Mouse (Mus musculus): ENCODE data around the gene Zfp169. TPM values are rescaled to one million over a fixed set of nuclear protein-coding genes. Genes with fewer than 3 reads are reported as not detected.

The Zfp169 gene
- polyA plus RNA-seq, 2 experiments: 0.86 to 2.1 TPM

DNA sequence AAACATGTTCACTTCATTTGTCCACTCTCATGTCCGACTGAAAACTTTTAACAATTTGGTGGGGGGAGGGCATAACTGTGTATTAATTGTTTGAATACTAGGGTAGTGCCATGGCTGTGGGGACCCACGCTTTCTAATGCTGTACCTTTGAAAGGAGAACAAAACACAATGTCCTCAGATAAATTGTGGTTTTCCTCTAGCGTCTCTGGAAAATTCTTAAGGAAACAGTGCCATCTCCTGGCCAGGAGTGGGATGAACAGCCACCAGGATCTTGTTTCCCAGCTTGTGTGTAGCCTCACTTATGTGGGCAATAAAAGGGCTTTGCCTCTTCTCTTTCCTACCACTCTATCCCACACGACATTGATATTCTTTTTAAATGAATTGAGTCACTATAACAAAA is 49.1 kb downstream of the Zfp169 start:
- Histone ChIP-seq H3K9ac (replicated peaks) (no peak overlapping the region), H3K36me3 (replicated peaks; ENCODE audit: control insufficient read depth, insufficient read depth, low read depth) (no peaks in the 10 kb centered on the region), H3K27ac (no peak overlapping the region), H3K9me3 (ENCODE audit: control insufficient read depth, low read length) (no peaks in the 10 kb centered on the region), H3K4me3 (ENCODE audit: insufficient read depth in 1 of 2, low read depth in 2 of 2, low read length in 2 of 2) (no peak overlapping the region), H3K4me1 (replicated peaks; ENCODE audit: control insufficient read depth in 2 of 2, insufficient read depth in 2 of 2, low read length in 1 of 2) (no peaks in the 10 kb centered on the region), H3K4me2 (ENCODE audit: low read depth) (no peak overlapping the region), H3K27me3 (ENCODE audit: control insufficient read depth, insufficient read depth, low read length) (no peaks in the 10 kb centered on the region)
- DNase-seq (ENCODE audit: low read depth in 3 of 3, low spot score in 3 of 3) (peak; percentile 9 to 17 (median 16)), ATAC-seq (ENCODE audit: insufficient read depth) (no peak)
- 13% methylated on average over 4 of the region's 4 CpGs for WGBS (ENCODE audit: insufficient replicate concordance)
- TF ChIP-seq CTCF (IDR thresholded peaks at IDR 0.05; ENCODE audit: low read depth): peak; percentile 69
- TF ChIP-seq EP300 (IDR thresholded peaks at IDR 0.05; ENCODE audit: low read depth): no peak

DNA sequence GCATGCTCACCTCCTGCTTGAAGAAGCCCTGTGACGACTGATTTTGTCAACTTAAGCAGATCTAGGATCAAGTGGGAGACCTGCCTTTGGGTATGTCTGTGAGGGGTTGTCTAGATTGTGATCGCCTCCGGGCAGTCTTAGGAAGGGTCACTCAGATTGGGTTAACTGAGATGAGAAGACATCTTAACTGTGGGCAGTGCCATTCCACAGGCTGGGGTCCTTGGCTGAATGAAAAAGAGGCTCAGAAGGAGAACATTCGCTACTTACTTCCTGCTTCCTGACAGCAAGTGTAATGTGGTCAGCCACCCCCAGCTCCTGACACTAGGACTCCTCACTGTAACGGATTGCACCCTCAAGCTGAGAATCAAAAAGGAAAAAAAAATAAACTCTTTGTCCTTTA is 54.0 kb downstream of the Zfp169 start:
- Histone ChIP-seq H3K27me3 (ENCODE audit: control insufficient read depth, insufficient read depth, low read length) (no peaks in the 10 kb centered on the region), H3K9me3 (ENCODE audit: control insufficient read depth, low read length) (no peaks in the 10 kb centered on the region), H3K27ac (no peak overlapping the region), H3K9ac (replicated peaks) (no peak overlapping the region), H3K4me1 (replicated peaks; ENCODE audit: control insufficient read depth in 2 of 2, insufficient read depth in 2 of 2, low read length in 1 of 2) (no peaks in the 10 kb centered on the region), H3K36me3 (replicated peaks; ENCODE audit: control insufficient read depth, insufficient read depth, low read depth) (no peaks in the 10 kb centered on the region), H3K4me2 (ENCODE audit: low read depth) (no peak overlapping the region), H3K4me3 (ENCODE audit: insufficient read depth in 1 of 2, low read depth in 2 of 2, low read length in 2 of 2) (no peak overlapping the region)
- TF ChIP-seq CTCF (IDR thresholded peaks at IDR 0.05; ENCODE audit: low read depth): no peak
- TF ChIP-seq EP300 (IDR thresholded peaks at IDR 0.05; ENCODE audit: low read depth): no peak
- DNase-seq (ENCODE audit: low read depth in 3 of 3, low spot score in 3 of 3): no peak
- no peak for ATAC-seq (ENCODE audit: insufficient read depth)
- WGBS (ENCODE audit: insufficient replicate concordance): 42% methylated on average over 5 of the region's 5 CpGs

DNA sequence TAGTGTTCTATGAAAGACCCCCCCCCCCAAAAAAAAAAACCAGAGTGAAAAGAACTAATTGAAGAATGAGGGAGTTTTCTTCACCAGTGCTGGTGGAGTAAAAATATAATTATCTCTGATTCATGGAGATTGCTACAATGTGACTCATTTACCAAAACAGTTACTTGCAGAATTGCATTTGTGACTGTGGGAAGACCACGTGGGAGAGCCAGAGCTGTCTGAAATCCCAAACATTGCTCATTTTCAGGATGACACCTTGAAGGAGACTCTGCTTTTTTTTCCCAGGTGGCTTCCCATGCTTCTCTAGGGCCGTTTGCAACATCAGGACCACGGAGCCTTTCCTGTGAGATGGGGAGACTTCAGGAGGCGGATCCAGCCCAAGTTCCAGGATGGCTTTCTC is 65.1 kb downstream of the Zfp169 start:
- ATAC-seq (ENCODE audit: insufficient read depth) (no peak), DNase-seq (ENCODE audit: low read depth in 3 of 3, low spot score in 3 of 3) (no peak)
- no peak overlapping the region for H3K27ac ChIP-seq
- no peaks in the 10 kb centered on the region for H3K27me3 ChIP-seq (ENCODE audit: control insufficient read depth, insufficient read depth, low read length)
- no peak overlapping the region for H3K4me2 ChIP-seq (ENCODE audit: low read depth)
- H3K4me1 ChIP-seq (replicated peaks; ENCODE audit: control insufficient read depth in 2 of 2, insufficient read depth in 2 of 2, low read length in 1 of 2): 0 out of 4 replicates have a peak, but pooled peaks cover 0 to 2% of the 10 kb centered on the region in 2 experiments
- no peaks in the 10 kb centered on the region for H3K9me3 ChIP-seq (ENCODE audit: control insufficient read depth, low read length)
- 31% methylated on average over 4 of the region's 4 CpGs for WGBS (ENCODE audit: insufficient replicate concordance)
- no peak for TF ChIP-seq CTCF (IDR thresholded peaks at IDR 0.05; ENCODE audit: low read depth)
- no peak for TF ChIP-seq EP300 (IDR thresholded peaks at IDR 0.05; ENCODE audit: low read depth)
- no peak overlapping the region for H3K9ac ChIP-seq (replicated peaks)
- H3K36me3 ChIP-seq (replicated peaks; ENCODE audit: control insufficient read depth, insufficient read depth, low read depth): no peaks in the 10 kb centered on the region
- no peak overlapping the region for H3K4me3 ChIP-seq (ENCODE audit: insufficient read depth in 1 of 2, low read depth in 2 of 2, low read length in 2 of 2)

DNA sequence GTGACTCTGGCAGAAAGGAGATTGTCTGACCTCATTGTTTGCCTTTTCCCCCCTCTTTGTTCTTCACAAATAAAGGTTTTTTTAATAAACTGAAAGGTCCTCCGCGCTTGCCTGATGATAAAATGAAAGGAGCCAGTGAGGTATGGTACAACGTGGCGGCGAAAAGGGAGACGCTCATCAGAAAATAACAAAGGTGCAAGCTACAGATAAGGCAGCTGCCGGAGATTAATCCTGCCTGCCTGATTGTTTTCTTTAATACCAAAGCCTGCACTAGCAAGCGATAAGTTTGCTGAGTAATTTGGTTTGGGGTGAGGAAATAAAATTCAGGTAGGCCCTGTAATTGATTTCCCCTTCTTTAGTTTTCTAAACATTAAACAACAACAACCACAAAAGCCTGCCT is 69.3 kb downstream of the Zfp169 start:
- Histone ChIP-seq H3K4me2 (ENCODE audit: low read depth) (no peak overlapping the region), H3K4me3 (ENCODE audit: insufficient read depth in 1 of 2, low read depth in 2 of 2, low read length in 2 of 2) (no peak overlapping the region), H3K27me3 (ENCODE audit: control insufficient read depth, insufficient read depth, low read length) (no peaks in the 10 kb centered on the region), H3K36me3 (replicated peaks; ENCODE audit: control insufficient read depth, insufficient read depth, low read depth) (no peaks in the 10 kb centered on the region), H3K4me1 (replicated peaks; ENCODE audit: control insufficient read depth in 2 of 2, insufficient read depth in 2 of 2, low read length in 1 of 2) (0 out of 4 replicates have a peak, but pooled peaks cover 0 to 2% of the 10 kb centered on the region in 2 experiments), H3K9ac (replicated peaks) (no peak overlapping the region), H3K9me3 (ENCODE audit: control insufficient read depth, low read length) (no peaks in the 10 kb centered on the region), H3K27ac (no peak overlapping the region)
- 21% methylated on average over 8 of the region's 8 CpGs for WGBS (ENCODE audit: insufficient replicate concordance)
- DNase-seq (ENCODE audit: low read depth in 3 of 3, low spot score in 3 of 3): peak in 1 of 3 experiments; percentile 4
- TF ChIP-seq CTCF (IDR thresholded peaks at IDR 0.05; ENCODE audit: low read depth): no peak
- peak; percentile 49 for TF ChIP-seq EP300 (IDR thresholded peaks at IDR 0.05; ENCODE audit: low read depth)
- ATAC-seq (ENCODE audit: insufficient read depth): no peak

DNA sequence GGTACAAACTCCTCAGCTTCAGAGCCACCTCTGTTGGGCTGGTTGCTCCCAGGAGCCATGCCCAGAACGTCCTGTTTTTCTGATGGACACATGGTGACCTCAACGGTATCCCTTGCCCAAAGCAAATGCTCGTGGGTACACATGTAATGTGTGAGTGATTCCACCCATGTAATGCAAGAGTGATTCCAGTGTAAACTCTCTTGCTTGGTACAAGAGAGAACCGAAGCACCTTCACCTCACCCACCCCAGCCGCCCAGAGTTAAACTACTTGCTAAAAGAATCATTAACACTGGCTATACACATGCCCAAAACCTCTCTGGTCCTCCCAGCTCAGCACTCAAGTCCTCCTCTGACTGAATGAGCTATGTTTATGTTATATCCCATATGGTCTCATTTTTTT is 74.9 kb downstream of the Zfp169 start:
- Histone ChIP-seq H3K4me1 (replicated peaks; ENCODE audit: control insufficient read depth in 2 of 2, insufficient read depth in 2 of 2, low read length in 1 of 2) (no peaks in the 10 kb centered on the region), H3K36me3 (replicated peaks; ENCODE audit: control insufficient read depth, insufficient read depth, low read depth) (no peaks in the 10 kb centered on the region), H3K4me3 (ENCODE audit: insufficient read depth in 1 of 2, low read depth in 2 of 2, low read length in 2 of 2) (no peak overlapping the region), H3K9me3 (ENCODE audit: control insufficient read depth, low read length) (no peaks in the 10 kb centered on the region), H3K27me3 (ENCODE audit: control insufficient read depth, insufficient read depth, low read length) (no peaks in the 10 kb centered on the region), H3K4me2 (ENCODE audit: low read depth) (no peak overlapping the region), H3K9ac (replicated peaks) (no peak overlapping the region), H3K27ac (no peak overlapping the region)
- no peak for TF ChIP-seq CTCF (IDR thresholded peaks at IDR 0.05; ENCODE audit: low read depth)
- TF ChIP-seq EP300 (IDR thresholded peaks at IDR 0.05; ENCODE audit: low read depth): no peak
- DNase-seq (ENCODE audit: low read depth in 3 of 3, low spot score in 3 of 3) (no peak), ATAC-seq (ENCODE audit: insufficient read depth) (no peak)
- 51% methylated on average over 5 of the region's 5 CpGs for WGBS (ENCODE audit: insufficient replicate concordance)

MicroRNA genes within 50 kb of the gene (microRNA counts, 519-probe panel; counts per million panel counts)
- microRNA mmu-let-7a (9,171 counts per million, percentile 93 among the panel's probes with 10 or more counts), microRNA mmu-let-7d (8,094 counts per million, percentile 85 among the panel's probes with 10 or more counts), microRNA mmu-let-7f (7,717 counts per million, percentile 77 among the panel's probes with 10 or more counts)

Small RNA genes within 50 kb of the gene (microRNA-seq; reads per million reads assigned to microRNA genes)
- gene Gm24111 (not detected), gene Mirlet7a-1 (145 reads per million, percentile 52 among the genes with 10 or more reads in this experiment), gene Mirlet7d (6,088 reads per million, percentile 89 among the genes with 10 or more reads in this experiment), gene Mirlet7f-1 (not detected)

Other genes with a start within 250 kb of the Zfp169 start
- 0.06 and 0.35 TPM in 2 replicates for gene A830005F24Rik, start 119 bp upstream of the Zfp169 start, polyA plus RNA-seq (2012; rRNA removed)
- gene A830005F24Rik, start 119 bp upstream of the Zfp169 start, polyA plus RNA-seq (2014; fragmentation: Nextera tagmentation; extraction: Ambion mirVana): 0.30 and 0.43 TPM in 2 replicates
- 0.21 and 0.33 TPM in 2 replicates for gene Ptpdc1, start 112.2 kb upstream of the Zfp169 start, polyA plus RNA-seq (2012; rRNA removed)
- gene Ptpdc1, start 112.2 kb upstream of the Zfp169 start, polyA plus RNA-seq (2014; fragmentation: Nextera tagmentation; extraction: Ambion mirVana): 0.27 and 0.40 TPM in 2 replicates
- 0.49 and 0.64 TPM in 2 replicates for gene Barx1, start 149.5 kb upstream of the Zfp169 start, polyA plus RNA-seq (2012; rRNA removed)
- gene Barx1, start 149.5 kb upstream of the Zfp169 start, polyA plus RNA-seq (2014; fragmentation: Nextera tagmentation; extraction: Ambion mirVana): 0.11 and 0.25 TPM in 2 replicates